Mouse (Mus musculus) A20 (cell line): ENCODE results near the gene Ccnd3.

Experiments
- DNase-seq: peaks from one replicate; pipeline ENCODE4 v3.0.0-alpha.2; 2011; ENCODE audit warnings: low read depth, low spot score

The Ccnd3 gene

DNA sequence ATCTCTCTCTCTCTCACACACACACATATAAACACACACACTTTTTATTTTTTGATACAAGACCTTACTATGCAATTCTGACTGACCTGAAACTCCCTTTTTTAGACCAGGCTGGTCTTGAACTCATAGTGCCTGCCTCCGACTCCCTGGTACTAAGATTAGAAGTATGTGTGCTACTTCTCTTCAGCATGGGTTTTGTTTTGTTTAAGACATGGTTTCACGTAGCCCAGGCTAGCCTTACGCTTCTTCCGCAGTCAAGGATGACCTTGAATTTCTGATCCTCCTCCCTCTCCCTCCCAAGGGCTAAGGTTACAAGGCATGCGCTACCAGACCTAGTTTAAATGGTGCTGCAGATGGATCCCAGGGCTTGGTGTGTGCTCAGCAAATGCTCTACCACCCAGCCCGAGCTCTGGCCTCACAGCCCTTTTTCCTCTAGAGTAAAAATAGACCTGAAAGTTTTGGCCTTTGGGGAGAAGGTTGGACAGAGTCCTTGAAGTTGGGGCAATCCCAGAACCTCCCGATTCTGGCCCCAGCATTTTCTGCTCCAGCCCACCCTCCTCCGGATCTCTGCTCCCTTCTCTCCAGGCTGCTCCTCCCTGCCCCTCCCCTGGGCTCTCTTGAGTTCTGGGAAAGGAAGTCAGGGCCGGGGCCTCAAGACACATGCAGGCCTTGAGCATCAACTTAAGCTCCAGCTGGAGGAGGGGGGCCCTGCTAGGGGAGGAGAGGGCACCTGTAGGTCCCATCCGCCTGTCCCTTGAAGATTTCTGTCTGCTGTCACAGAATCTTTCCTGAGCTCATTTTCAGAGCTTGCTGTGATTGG is 8.3 kb downstream of the Ccnd3 start:
- DNase-seq: no peak

- peak; percentile 72 for DNase-seq
Measured at GRCm38 (mm10) chr17:47515180-47515844, 10.5 kb downstream of the Ccnd3 start.

GRCm38 (mm10) chr17:47516232-47516631 is 11.4 kb downstream of the Ccnd3 start:
- DNase-seq: peak; percentile 59

- no peak for DNase-seq
Measured at GRCm38 (mm10) chr17:47518205-47518604, 13.4 kb downstream of the Ccnd3 start.

- no peak for DNase-seq
Measured at GRCm38 (mm10) chr17:47521551-47522258, 16.9 kb downstream of the Ccnd3 start.

GRCm38 (mm10) chr17:47522536-47522935 is 17.7 kb downstream of the Ccnd3 start:
- no peak for DNase-seq

- no peak for DNase-seq
Measured at GRCm38 (mm10) chr17:47523211-47523682, 18.4 kb downstream of the Ccnd3 start.

DNA sequence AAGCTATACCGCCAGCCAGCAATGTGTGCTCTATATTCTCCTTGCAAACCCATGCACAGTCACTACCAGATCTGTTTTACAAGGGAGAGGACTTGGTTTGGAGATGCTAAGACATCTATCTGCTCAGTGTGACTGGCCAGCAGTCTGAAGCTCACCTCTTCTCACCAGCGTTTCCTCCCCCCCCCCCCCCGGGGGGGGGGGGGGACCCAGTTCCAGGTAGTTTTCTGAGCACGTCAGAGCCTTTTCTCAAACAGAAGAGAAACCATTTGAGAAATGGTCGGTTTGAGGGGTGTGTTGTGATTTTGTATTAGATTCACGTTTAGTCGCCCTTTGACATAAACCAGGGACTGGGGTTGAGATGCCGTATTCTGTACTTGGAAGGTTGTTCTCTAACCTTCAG is 19.2 kb downstream of the Ccnd3 start:
- DNase-seq: no peak

GRCm38 (mm10) chr17:47524991-47525390 is 20.1 kb downstream of the Ccnd3 start:
- no peak for DNase-seq

DNA sequence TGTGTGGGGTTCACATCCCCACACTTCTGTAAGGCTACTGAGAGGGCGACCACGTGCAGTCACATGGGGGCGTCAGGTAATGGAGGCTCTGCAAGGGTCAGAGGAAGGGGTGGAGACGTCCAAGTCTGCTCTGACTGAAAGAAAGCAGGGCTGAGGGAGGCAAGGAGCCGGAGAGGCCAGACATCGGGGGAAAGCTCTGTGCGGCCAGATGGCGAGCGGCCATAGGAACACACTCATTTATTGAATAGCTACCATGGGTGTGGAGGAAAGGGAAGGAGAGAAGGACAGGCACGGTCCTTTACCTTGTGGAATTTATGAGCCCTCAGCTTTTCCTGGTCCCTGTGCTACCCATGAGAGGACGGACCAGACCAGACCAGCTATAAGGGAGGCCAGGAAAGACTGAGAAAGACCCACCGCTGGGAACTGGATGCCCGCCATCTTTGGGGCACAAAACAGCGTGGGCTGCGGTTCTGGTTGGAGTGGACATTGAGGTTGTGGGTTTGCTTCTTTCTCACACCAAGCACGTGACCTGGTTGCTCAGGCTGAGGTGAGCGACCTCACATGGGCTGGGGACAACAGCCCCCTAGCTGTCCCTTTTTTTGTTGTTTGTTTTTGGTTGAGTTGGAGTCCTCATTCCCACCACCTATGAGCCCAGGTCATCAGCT is 22.1 kb downstream of the Ccnd3 start:
- no peak for DNase-seq

- DNase-seq: no peak
Measured at GRCm38 (mm10) chr17:47527581-47528300, 22.9 kb downstream of the Ccnd3 start.

GRCm38 (mm10) chr17:47528919-47529318 is 24.1 kb downstream of the Ccnd3 start:
- no peak for DNase-seq

DNA sequence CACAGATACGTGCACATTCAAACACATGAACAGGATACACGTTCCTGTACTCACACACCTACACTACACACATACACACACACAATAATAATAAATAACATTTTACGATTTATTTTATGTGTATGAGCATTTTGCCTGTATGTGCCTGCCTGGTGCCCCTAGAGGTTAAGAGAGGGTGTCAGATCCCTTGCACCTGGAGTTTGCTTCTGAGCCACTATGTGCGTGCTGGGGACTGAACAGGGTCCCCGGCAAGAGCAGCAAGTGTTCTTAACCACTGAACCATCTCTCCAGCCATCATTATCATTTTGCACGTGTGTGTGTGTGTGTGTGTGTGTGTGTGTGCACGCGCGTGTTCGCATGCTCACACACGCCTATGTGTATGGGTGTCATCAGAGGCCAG is 24.7 kb downstream of the Ccnd3 start:
- peak; percentile 52 for DNase-seq

- peak; percentile 96 for DNase-seq
Measured at GRCm38 (mm10) chr17:47531387-47531818, 26.6 kb downstream of the Ccnd3 start.

GRCm38 (mm10) chr17:47532364-47532763 is 27.5 kb downstream of the Ccnd3 start:
- DNase-seq: no peak

- no peak for DNase-seq
Measured at GRCm38 (mm10) chr17:47533691-47534090, 28.8 kb downstream of the Ccnd3 start.

- DNase-seq: no peak
Measured at GRCm38 (mm10) chr17:47535812-47536236, 31.0 kb downstream of the Ccnd3 start.

- no peak for DNase-seq
Measured at GRCm38 (mm10) chr17:47538049-47538448, 33.2 kb downstream of the Ccnd3 start.

- DNase-seq: no peak
Measured at GRCm38 (mm10) chr17:47539128-47539527, 34.3 kb downstream of the Ccnd3 start.

- DNase-seq: peak; percentile 48
Measured at GRCm38 (mm10) chr17:47542061-47542460, 37.2 kb downstream of the Ccnd3 start.
